Mouse (Mus musculus) midbrain, embryonic 14.5 days (tissue): ENCODE measurements around the gene Naa35. TPM values are rescaled to one million over a fixed set of nuclear protein-coding genes. Genes with fewer than 3 reads are reported as not detected.

Experiments used
- ATAC-seq: fragments of 200-750 bp; cut with Nextera tagmentation; 2 replicates; pipeline ENCODE4 v1.8.0; 2017; ENCODE audit warnings: moderate number of reproducible peaks, moderate library complexity; ENCODE audit not compliant: low FRiP score, low TSS enrichment
- DNase-seq: peaks from one replicate; pipeline ENCODE4 v3.0.0-alpha.2; 2015
- H3K27ac ChIP-seq: fragments of 300-500 bp; sonication (generic); replicated peaks from 2 replicates; pipeline ENCODE4 v1.5.1; 2014; ENCODE audit warnings: mild to moderate bottlenecking, low read depth, low read length, moderate library complexity
- H3K27me3 ChIP-seq: fragments of 300-500 bp; sonication (generic); 2 replicates; pipeline ENCODE4 v1.6.1; 2014; ENCODE audit warnings: low read length, control low read depth, mixed read lengths; ENCODE audit not compliant: control insufficient read depth, insufficient read depth
- H3K36me3 ChIP-seq: fragments of 300-500 bp; sonication (generic); 2 replicates; pipeline ENCODE4 v1.6.1; 2014; ENCODE audit warnings: low read length, control low read depth; ENCODE audit not compliant: control insufficient read depth, insufficient read depth
- H3K4me1 ChIP-seq: fragments of 300-500 bp; sonication (generic); 2 replicates; pipeline ENCODE4 v1.6.1; 2014; ENCODE audit warnings: mild to moderate bottlenecking, antibody characterized with exemption, low read length, control low read depth; ENCODE audit not compliant: control insufficient read depth, insufficient read depth
- H3K4me2 ChIP-seq: fragments of 300-500 bp; sonication (generic); 2 replicates; pipeline ENCODE4 v1.6.1; 2014; ENCODE audit warnings: mild to moderate bottlenecking, low read length, moderate library complexity
- H3K4me3 ChIP-seq: fragments of 300-500 bp; sonication (generic); replicated peaks from 2 replicates; pipeline ENCODE4 v1.5.1; 2014; ENCODE audit warnings: low read depth, low read length
- H3K9ac ChIP-seq: fragments of 300-500 bp; sonication (generic); replicated peaks from 2 replicates; pipeline ENCODE4 v1.6.1; 2014; ENCODE audit warnings: mild to moderate bottlenecking, low read length, moderate library complexity
- H3K9me3 ChIP-seq: fragments of 300-500 bp; sonication (generic); 2 replicates; pipeline ENCODE4 v1.6.1; 2016; ENCODE audit warnings: low read length, control low read depth, mixed read lengths; ENCODE audit not compliant: control insufficient read depth
- WGBS: fragments of 180-500 bp; shearing (Covaris S2); extraction: QIAGEN DNeasy Blood & Tissue Kit; methylation state at CpG from one replicate; pipeline ENCODE4 v1.1.7; 2014; 5-methylcytosine and 5-hydroxymethylcytosine counted together
- polyA plus RNA-seq: library from polyadenylated mRNA; unstranded; fragments of >200 nt; fragmentation: Nextera tagmentation; extraction: Ambion mirVana; gene quantifications from 2 replicates; pipeline ENCODE4 v1.2.1, GENCODE M21; 2014

Gene Naa35
- polyA plus RNA-seq, 1 experiment from 2014 or later, result 153 TPM

GRCm38 (mm10) chr13:59613868-59614267 is 28.8 kb downstream of the Naa35 start:
- DNase-seq (no peak), ATAC-seq (no peak)
- H3K9ac ChIP-seq, result no peak overlapping the region
- no peak overlapping the region for H3K27ac ChIP-seq
- H3K27me3 ChIP-seq, result no peaks in the 10 kb centered on the region
- H3K4me1 ChIP-seq, result no peaks in the 10 kb centered on the region
- no peaks in the 10 kb centered on the region for H3K9me3 ChIP-seq
- 87% methylated on average over 4 of the region's 4 CpGs for WGBS
- H3K36me3 ChIP-seq, result peaks cover 79% of the 10 kb centered on the region
- no peak overlapping the region for H3K4me3 ChIP-seq
- H3K4me2 ChIP-seq, result no peak overlapping the region

GRCm38 (mm10) chr13:59615152-59615551 is 30.1 kb downstream of the Naa35 start:
- Histone ChIP-seq H3K36me3 (peaks cover 77% of the 10 kb centered on the region), H3K4me1 (no peaks in the 10 kb centered on the region), H3K4me2 (no peak overlapping the region), H3K9ac (no peak overlapping the region), H3K4me3 (no peak overlapping the region), H3K9me3 (no peaks in the 10 kb centered on the region), H3K27me3 (no peaks in the 10 kb centered on the region), H3K27ac (no peak overlapping the region)
- WGBS, result 97% methylated on average over 4 of the region's 4 CpGs
- no peak for DNase-seq
- no peak for ATAC-seq

GRCm38 (mm10) chr13:59615554-59615953 is 30.5 kb downstream of the Naa35 start:
- H3K27ac ChIP-seq, result no peak overlapping the region
- no peaks in the 10 kb centered on the region for H3K27me3 ChIP-seq
- H3K9me3 ChIP-seq, result no peaks in the 10 kb centered on the region
- DNase-seq (no peak), ATAC-seq (no peak)
- WGBS, result 91% methylated on average over 4 of the region's 4 CpGs
- H3K36me3 ChIP-seq, result peaks cover 77% of the 10 kb centered on the region
- H3K4me1 ChIP-seq, result no peaks in the 10 kb centered on the region
- H3K4me2 ChIP-seq, result no peak overlapping the region
- no peak overlapping the region for H3K4me3 ChIP-seq
- no peak overlapping the region for H3K9ac ChIP-seq

- H3K4me1 ChIP-seq, result no peaks in the 10 kb centered on the region
- H3K9me3 ChIP-seq, result no peaks in the 10 kb centered on the region
- H3K4me3 ChIP-seq, result no peak overlapping the region
- no peak for ATAC-seq
- H3K4me2 ChIP-seq, result no peak overlapping the region
- no peak for DNase-seq
- peaks cover 83% of the 10 kb centered on the region for H3K36me3 ChIP-seq
- 93% methylated on average over 6 of the region's 6 CpGs for WGBS
- no peak overlapping the region for H3K27ac ChIP-seq
- H3K27me3 ChIP-seq, result no peaks in the 10 kb centered on the region
- H3K9ac ChIP-seq, result no peak overlapping the region
These were observed 33.4 kb downstream of the Naa35 start for GRCm38 (mm10) chr13:59618463-59618862.

GRCm38 (mm10) chr13:59621643-59622489 is 36.8 kb downstream of the Naa35 start:
- 88% methylated on average over 7 of the region's 7 CpGs for WGBS
- ATAC-seq (no peak), DNase-seq (no peak)
- no peaks in the 10 kb centered on the region for H3K27me3 ChIP-seq
- no peaks in the 10 kb centered on the region for H3K4me1 ChIP-seq
- no peak overlapping the region for H3K9ac ChIP-seq
- no peak overlapping the region for H3K4me3 ChIP-seq
- no peak overlapping the region for H3K4me2 ChIP-seq
- H3K27ac ChIP-seq, result no peak overlapping the region
- peaks cover 91% of the 10 kb centered on the region for H3K36me3 ChIP-seq
- H3K9me3 ChIP-seq, result no peaks in the 10 kb centered on the region

GRCm38 (mm10) chr13:59624389-59624788 is 39.3 kb downstream of the Naa35 start:
- Histone ChIP-seq H3K4me2 (no peak overlapping the region), H3K36me3 (peaks cover 92% of the 10 kb centered on the region), H3K27ac (no peak overlapping the region), H3K27me3 (no peaks in the 10 kb centered on the region), H3K9me3 (no peaks in the 10 kb centered on the region), H3K9ac (no peak overlapping the region), H3K4me3 (no peak overlapping the region), H3K4me1 (no peaks in the 10 kb centered on the region)
- ATAC-seq (no peak), DNase-seq (no peak)
- WGBS, result 93% methylated on average over 3 of the region's 3 CpGs

- DNase-seq, result no peak
- H3K9ac ChIP-seq, result no peak overlapping the region
- whole genome bisulfite sequencing, result 94% methylated on average over 5 of the region's 5 CpGs
These were observed 39.8 kb downstream of the Naa35 start for GRCm38 (mm10) chr13:59624903-59625302.

GRCm38 (mm10) chr13:59626739-59627138 is 41.7 kb downstream of the Naa35 start:
- H3K27ac ChIP-seq, result no peak overlapping the region
- ATAC-seq, result no peak

More at GRCm38 (mm10) chr13:59624903-59625302, 39.8 kb downstream of the Naa35 start:
- no peak overlapping the region for H3K4me2 ChIP-seq
- no peak for ATAC-seq
- H3K4me3 ChIP-seq, result no peak overlapping the region
- no peaks in the 10 kb centered on the region for H3K9me3 ChIP-seq
- H3K36me3 ChIP-seq, result peaks cover 94% of the 10 kb centered on the region
- no peaks in the 10 kb centered on the region for H3K27me3 ChIP-seq
- no peak overlapping the region for H3K27ac ChIP-seq
- no peaks in the 10 kb centered on the region for H3K4me1 ChIP-seq

GRCm38 (mm10) chr13:59634637-59635036 is 49.6 kb downstream of the Naa35 start:
- Histone ChIP-seq H3K27ac (no peak overlapping the region), H3K4me3 (no peak overlapping the region), H3K4me1 (no peaks in the 10 kb centered on the region), H3K9me3 (no peaks in the 10 kb centered on the region), H3K36me3 (peaks cover 96% of the 10 kb centered on the region), H3K27me3 (no peaks in the 10 kb centered on the region), H3K9ac (no peak overlapping the region), H3K4me2 (no peak overlapping the region)
- DNase-seq (no peak), ATAC-seq (no peak)
- WGBS, result 79% methylated on average over 5 of the region's 5 CpGs

More at GRCm38 (mm10) chr13:59626739-59627138, 41.7 kb downstream of the Naa35 start:
- DNase-seq, result no peak
- H3K36me3 ChIP-seq, result peaks cover 94% of the 10 kb centered on the region
- H3K4me3 ChIP-seq, result no peak overlapping the region
- no peaks in the 10 kb centered on the region for H3K27me3 ChIP-seq
- no peaks in the 10 kb centered on the region for H3K4me1 ChIP-seq
- no peaks in the 10 kb centered on the region for H3K9me3 ChIP-seq
- H3K9ac ChIP-seq, result no peak overlapping the region
- WGBS, result 92% methylated on average over 7 of the region's 7 CpGs
- no peak overlapping the region for H3K4me2 ChIP-seq
